Mouse (Mus musculus) heart, embryonic 12.5 days (tissue): ENCODE data around the gene Gtf3c2. TPM values are rescaled to one million over a fixed set of nuclear protein-coding genes. Genes with fewer than 3 reads are reported as not detected.

ENCODE experiments used
- ATAC-seq: fragments of 200-750 bp; cut with Nextera tagmentation; 2 replicates; pipeline ENCODE4 v1.8.0; 2017; ENCODE audit warnings: moderate TSS enrichment, moderate library complexity; ENCODE audit not compliant: insufficient number of reproducible peaks, low FRiP score
- H3K27ac ChIP-seq: fragments of 300-500 bp; sonication (generic); 2 replicates; pipeline ENCODE4 v1.5.1; 2016; ENCODE audit warnings: mild to moderate bottlenecking, moderate library complexity; ENCODE audit not compliant: poor library complexity, severe bottlenecking
- H3K27me3 ChIP-seq: fragments of 300-500 bp; sonication (generic); replicated peaks from 2 replicates; pipeline ENCODE4 v1.6.1; 2016; ENCODE audit warnings: mild to moderate bottlenecking, moderate library complexity
- H3K36me3 ChIP-seq: fragments of 300-500 bp; sonication (generic); 2 replicates; pipeline ENCODE4 v1.6.1; 2016; ENCODE audit warnings: mild to moderate bottlenecking, moderate library complexity
- H3K4me1 ChIP-seq: fragments of 300-500 bp; sonication (generic); replicated peaks from 2 replicates; pipeline ENCODE4 v1.6.1; 2016; ENCODE audit warnings: mild to moderate bottlenecking
- H3K4me2 ChIP-seq: fragments of 300-500 bp; sonication (generic); 2 replicates; pipeline ENCODE4 v1.6.1; 2016; ENCODE audit warnings: mild to moderate bottlenecking, moderate library complexity
- H3K4me3 ChIP-seq: fragments of 300-500 bp; sonication (generic); 2 replicates; pipeline ENCODE4 v1.5.1; 2016; ENCODE audit warnings: mild to moderate bottlenecking
- H3K9ac ChIP-seq: fragments of 300-500 bp; sonication (generic); 2 replicates; pipeline ENCODE4 v1.6.1; 2016; ENCODE audit warnings: mild to moderate bottlenecking, moderate library complexity
- H3K9me3 ChIP-seq: fragments of 300-500 bp; sonication (generic); replicated peaks from 2 replicates; pipeline ENCODE4 v1.6.1; 2016; ENCODE audit warnings: mild to moderate bottlenecking, moderate library complexity
- WGBS: fragments of 180-500 bp; shearing (Covaris S2); methylation state at CpG from one replicate; pipeline ENCODE4 v1.1.7; 2016; 5-methylcytosine and 5-hydroxymethylcytosine counted together
- polyA plus RNA-seq: library from polyadenylated mRNA; unstranded; fragments of >200 nt; fragmentation: Nextera tagmentation; extraction: Ambion mirVana; gene quantifications from 2 replicates; pipeline ENCODE4 v1.2.1, GENCODE M21; 2016

Gene Gtf3c2
- polyA plus RNA-seq, 1 experiment from 2014 or later = 58.8 TPM

- Histone ChIP-seq H3K9me3 (no peaks in the 10 kb centered on the region), H3K27ac (no peak overlapping the region), H3K9ac (no peak overlapping the region), H3K4me2 (peak overlapping the region; percentile 74), H3K27me3 (peaks cover 68% of the 10 kb centered on the region), H3K4me1 (peaks cover 26% of the 10 kb centered on the region), H3K36me3 (peaks cover 8% of the 10 kb centered on the region), H3K4me3 (peak overlapping the region; percentile 41)
- ATAC-seq = no peak
- 2% methylated on average over 13 of the region's 13 CpGs for WGBS
Observed at GRCm38 (mm10) chr5:31137658-31138057, 42.3 kb downstream of the Gtf3c2 start.

GRCm38 (mm10) chr5:31136730-31137424 is 43.1 kb downstream of the Gtf3c2 start:
- H3K9me3 ChIP-seq = no peaks in the 10 kb centered on the region
- H3K4me3 ChIP-seq = peak overlapping the region; percentile 41
- no peak overlapping the region for H3K9ac ChIP-seq
- ATAC-seq = no peak
- peaks cover 8% of the 10 kb centered on the region for H3K36me3 ChIP-seq
- peak overlapping the region; percentile 74 for H3K4me2 ChIP-seq
- H3K4me1 ChIP-seq = peaks cover 26% of the 10 kb centered on the region
- peaks cover 68% of the 10 kb centered on the region for H3K27me3 ChIP-seq
- WGBS = 1% methylated on average over 33 of the region's 33 CpGs
- no peak overlapping the region for H3K27ac ChIP-seq

GRCm38 (mm10) chr5:31126050-31126449 is 53.9 kb downstream of the Gtf3c2 start:
- H3K4me2 ChIP-seq = no peak overlapping the region
- H3K36me3 ChIP-seq = no peaks in the 10 kb centered on the region
- no peak overlapping the region for H3K27ac ChIP-seq
- no peak overlapping the region for H3K9ac ChIP-seq
- no peak for ATAC-seq
- 31% methylated on average over 5 of the region's 5 CpGs for WGBS
- H3K4me3 ChIP-seq = no peak overlapping the region
- no peaks in the 10 kb centered on the region for H3K27me3 ChIP-seq
- no peaks in the 10 kb centered on the region for H3K4me1 ChIP-seq
- H3K9me3 ChIP-seq = no peaks in the 10 kb centered on the region

GRCm38 (mm10) chr5:31123481-31123880 is 56.5 kb downstream of the Gtf3c2 start:
- no peak overlapping the region for H3K9ac ChIP-seq
- 48% methylated on average over 2 of the region's 2 CpGs for WGBS
- no peak for ATAC-seq
- H3K36me3 ChIP-seq = no peaks in the 10 kb centered on the region
- no peaks in the 10 kb centered on the region for H3K27me3 ChIP-seq
- no peak overlapping the region for H3K27ac ChIP-seq
- no peaks in the 10 kb centered on the region for H3K9me3 ChIP-seq
- H3K4me2 ChIP-seq = no peak overlapping the region
- no peak overlapping the region for H3K4me3 ChIP-seq
- no peaks in the 10 kb centered on the region for H3K4me1 ChIP-seq

GRCm38 (mm10) chr5:31121111-31121510 is 58.8 kb downstream of the Gtf3c2 start:
- Histone ChIP-seq H3K27me3 (no peaks in the 10 kb centered on the region; the same call in 1 of the 2 replicates), H3K4me3 (no peak overlapping the region), H3K4me1 (peaks cover 9% of the 10 kb centered on the region), H3K4me2 (no peak overlapping the region), H3K9ac (no peak overlapping the region), H3K27ac (no peak overlapping the region), H3K36me3 (no peaks in the 10 kb centered on the region), H3K9me3 (no peaks in the 10 kb centered on the region)
- WGBS = 74% methylated on average over 8 of the region's 8 CpGs
- ATAC-seq = no peak

- Histone ChIP-seq H3K36me3 (no peaks in the 10 kb centered on the region), H3K27ac (peak overlapping the region; percentile 85), H3K9me3 (no peaks in the 10 kb centered on the region), H3K9ac (peak overlapping the region; percentile 60), H3K4me2 (peak overlapping the region; percentile 69), H3K4me3 (peak overlapping the region; percentile 36), H3K4me1 (peaks cover 10% of the 10 kb centered on the region), H3K27me3 (no peaks in the 10 kb centered on the region; the same call in 1 of the 2 replicates)
- 13% methylated on average over 10 of the region's 10 CpGs for WGBS
- ATAC-seq = no peak
Observed at GRCm38 (mm10) chr5:31116912-31117311, 63.0 kb downstream of the Gtf3c2 start.

GRCm38 (mm10) chr5:31116354-31116753 is 63.6 kb downstream of the Gtf3c2 start, which contains the start of gene Trim54:
Gene Trim54, plus strand, starts transcription at chr5:31116712.
- Histone ChIP-seq H3K4me1 (peaks cover 10% of the 10 kb centered on the region), H3K9me3 (no peaks in the 10 kb centered on the region), H3K27ac (peak within 1 kb of the TSS; percentile 85), H3K4me2 (peak within 1 kb of the TSS; percentile 69), H3K4me3 (peak within 1 kb of the TSS; percentile 36), H3K36me3 (no peaks in the 10 kb centered on the region), H3K9ac (peak within 1 kb of the TSS; percentile 60), H3K27me3 (no peaks in the 10 kb centered on the region; the same call in 1 of the 2 replicates)
- WGBS = 11% methylated on average over 3 of the region's 3 CpGs
- ATAC-seq = 0 out of 2 replicates have a peak, but pooled peaks have one; percentile 42

GRCm38 (mm10) chr5:31110781-31111180 is 69.2 kb downstream of the Gtf3c2 start:
- H3K4me1 ChIP-seq = no peaks in the 10 kb centered on the region
- H3K9me3 ChIP-seq = no peaks in the 10 kb centered on the region
- WGBS = 25% methylated on average over 7 of the region's 7 CpGs
- H3K27me3 ChIP-seq = peaks cover 3% of the 10 kb centered on the region; the same call in 1 of the 2 replicates
- H3K9ac ChIP-seq = no peak overlapping the region
- no peak overlapping the region for H3K4me2 ChIP-seq
- H3K36me3 ChIP-seq = no peaks in the 10 kb centered on the region
- H3K4me3 ChIP-seq = no peak overlapping the region
- no peak overlapping the region for H3K27ac ChIP-seq
- no peak for ATAC-seq

- no peaks in the 10 kb centered on the region for H3K4me1 ChIP-seq
- no peaks in the 10 kb centered on the region for H3K9me3 ChIP-seq
- ATAC-seq = no peak
- peaks cover 15% of the 10 kb centered on the region for H3K27me3 ChIP-seq
- H3K9ac ChIP-seq = no peak within 1 kb of the TSS
- no peak within 1 kb of the TSS for H3K27ac ChIP-seq
- WGBS = 85% methylated on average over 18 of the region's 18 CpGs
- no peaks in the 10 kb centered on the region for H3K36me3 ChIP-seq
- no peak within 1 kb of the TSS for H3K4me3 ChIP-seq
- no peak within 1 kb of the TSS for H3K4me2 ChIP-seq
Observed at GRCm38 (mm10) chr5:31108000-31108490, 71.9 kb downstream of the Gtf3c2 start, which contains the start of gene Slc30a3. Gene Slc30a3, minus strand, starts transcription at chr5:31108237.
